Mouse (Mus musculus) telencephalon, adult 2 months (tissue): ENCODE data around the gene Zfp954.
A peak's percentile ranks its signal among the peaks of the same experiment; 100 is the strongest.
"Not testable (repeated sequence)": the region's sequence is repeated elsewhere in the genome, so short reads cannot be mapped to it uniquely, and the experiment has no call there.

Source experiments
- DNase-seq: peaks from one replicate; pipeline ENCODE4 v3.0.0-alpha.2; 2011; ENCODE audit warnings: low read depth, low spot score

Zfp954 gene

GRCm38 (mm10) chr7:7120921-7121601 is at the start of gene Zfp954:
Gene Zfp954, minus strand, starts transcription at chr7:7121488.
- DNase-seq = peak; percentile 92

- no peak for DNase-seq
Observed at GRCm38 (mm10) chr7:7145991-7146608, 24.8 kb upstream of the Zfp954 start.

- DNase-seq = no peak
Observed at GRCm38 (mm10) chr7:7144215-7144614, 22.9 kb upstream of the Zfp954 start.

GRCm38 (mm10) chr7:7136379-7136866 is 15.1 kb upstream of the Zfp954 start, which contains the start of gene Zfp773:
Gene Zfp773, minus strand, starts transcription at chr7:7136755.
- peak; percentile 63 for DNase-seq

GRCm38 (mm10) chr7:7132751-7133150 is 11.5 kb upstream of the Zfp954 start:
- DNase-seq = no peak

GRCm38 (mm10) chr7:7130491-7131124 is 9.3 kb upstream of the Zfp954 start:
- not testable (repeated sequence) for DNase-seq

GRCm38 (mm10) chr7:7121602-7121980 is 303 bp upstream of the Zfp954 start:
- DNase-seq = no peak

GRCm38 (mm10) chr7:7118441-7118840 is 2.8 kb downstream of the Zfp954 start:
- no peak for DNase-seq

- DNase-seq = no peak
Observed at GRCm38 (mm10) chr7:7108501-7108900, 12.8 kb downstream of the Zfp954 start.
